Mouse (Mus musculus) embryonic facial prominence, embryonic 15.5 days (tissue): ENCODE measurements around the gene Clec11a. TPM values are rescaled to one million over a fixed set of nuclear protein-coding genes. Genes with fewer than 3 reads are reported as not detected.
A peak's percentile ranks its signal among the peaks of the same experiment; 100 is the strongest.
"Not testable (repeated sequence)": the region's sequence is repeated elsewhere in the genome, so short reads cannot be mapped to it uniquely, and the experiment has no call there.

Source experiments
- ATAC-seq: fragments of 200-750 bp; cut with Nextera tagmentation; 2 replicates; pipeline ENCODE4 v1.8.0; 2017; ENCODE audit warnings: low read depth, moderate TSS enrichment; ENCODE audit not compliant: insufficient number of reproducible peaks, low FRiP score, low TSS enrichment
- H3K27ac ChIP-seq: fragments of 300-500 bp; sonication (generic); replicated peaks from 2 replicates; pipeline ENCODE4 v1.5.1; 2015; ENCODE audit warnings: mild to moderate bottlenecking, inconsistent platforms
- H3K27me3 ChIP-seq: fragments of 300-500 bp; sonication (generic); 2 replicates; pipeline ENCODE4 v1.6.1; 2015; ENCODE audit warnings: inconsistent platforms
- H3K36me3 ChIP-seq: fragments of 300-500 bp; sonication (generic); 2 replicates; pipeline ENCODE4 v1.6.1; 2015; ENCODE audit warnings: mild to moderate bottlenecking, inconsistent platforms
- H3K4me1 ChIP-seq: fragments of 300-500 bp; sonication (generic); 2 replicates; pipeline ENCODE4 v1.6.1; 2015; ENCODE audit warnings: inconsistent platforms
- H3K4me2 ChIP-seq: fragments of 300-500 bp; sonication (generic); replicated peaks from 2 replicates; pipeline ENCODE4 v1.6.1; 2015; ENCODE audit warnings: mild to moderate bottlenecking, inconsistent platforms
- H3K4me3 ChIP-seq: fragments of 300-500 bp; sonication (generic); replicated peaks from 2 replicates; pipeline ENCODE4 v1.5.1; 2015; ENCODE audit warnings: mild to moderate bottlenecking, inconsistent platforms
- H3K9ac ChIP-seq: fragments of 300-500 bp; sonication (generic); 2 replicates; pipeline ENCODE4 v1.6.1; 2015; ENCODE audit warnings: inconsistent platforms
- H3K9me3 ChIP-seq: fragments of 300-500 bp; sonication (generic); replicated peaks from 2 replicates; pipeline ENCODE4 v1.6.1; 2016; ENCODE audit warnings: inconsistent platforms
- WGBS: fragments of 180-500 bp; shearing (Covaris S2); methylation state at CpG from one replicate; pipeline ENCODE4 v1.1.7; 2015; 5-methylcytosine and 5-hydroxymethylcytosine counted together
- polyA plus RNA-seq: library from polyadenylated mRNA; unstranded; fragments of >200 nt; fragmentation: Nextera tagmentation; extraction: Ambion mirVana; gene quantifications from 2 replicates; pipeline ENCODE4 v1.2.1, GENCODE M21; 2015

Clec11a gene
- polyA plus RNA-seq, 1 experiment from 2014 or later, result 28.1 TPM

- Histone ChIP-seq H3K27me3 (peaks cover 5% of the 10 kb centered on the region; the same call in 1 of the 2 replicates), H3K27ac (peak overlapping the region; percentile 93), H3K4me1 (peaks cover 40% of the 10 kb centered on the region), H3K9ac (peak overlapping the region; percentile 92), H3K4me2 (peak overlapping the region; percentile 78), H3K36me3 (no peaks in the 10 kb centered on the region), H3K9me3 (no peaks in the 10 kb centered on the region), H3K4me3 (peak overlapping the region; percentile 78)
- ATAC-seq, result peak; percentile 1; the same call in 1 of the 2 replicates
- WGBS, result 1% methylated on average over 25 of the region's 25 CpGs
Observed at GRCm38 (mm10) chr7:44304463-44304774, 2.3 kb downstream of the Clec11a start.

GRCm38 (mm10) chr7:44303346-44304340 lies 3.1 kb downstream of the Clec11a start:
- ATAC-seq, result no peak
- peak overlapping the region; percentile 78 for H3K4me2 ChIP-seq
- H3K27me3 ChIP-seq, result no peaks in the 10 kb centered on the region; the same call in 1 of the 2 replicates
- H3K9me3 ChIP-seq, result no peaks in the 10 kb centered on the region
- WGBS, result 85% methylated on average over 14 of the region's 14 CpGs
- H3K36me3 ChIP-seq, result no peaks in the 10 kb centered on the region
- H3K4me1 ChIP-seq, result peaks cover 38% of the 10 kb centered on the region
- H3K4me3 ChIP-seq, result peak overlapping the region; percentile 78
- H3K9ac ChIP-seq, result peak overlapping the region; percentile 92
- H3K27ac ChIP-seq, result peak overlapping the region; percentile 93

- H3K4me1 ChIP-seq, H3K4me2 ChIP-seq, H3K27ac ChIP-seq, H3K4me3 ChIP-seq, ATAC-seq, H3K36me3 ChIP-seq, H3K27me3 ChIP-seq, H3K9ac ChIP-seq, H3K9me3 ChIP-seq: not testable (repeated sequence)
- WGBS, result 65% methylated on average over 2 of the region's 2 CpGs
Observed at GRCm38 (mm10) chr7:44297501-44297900, 9.2 kb downstream of the Clec11a start.

- no peak overlapping the region for H3K9ac ChIP-seq
- no peak overlapping the region for H3K4me3 ChIP-seq
- WGBS, result 51% methylated on average over 4 of the region's 4 CpGs
- H3K36me3 ChIP-seq, result no peaks in the 10 kb centered on the region
- no peaks in the 10 kb centered on the region for H3K27me3 ChIP-seq
- no peaks in the 10 kb centered on the region for H3K4me1 ChIP-seq
- H3K9me3 ChIP-seq, result 0 out of 2 replicates have a peak, but pooled peaks cover 7% of the 10 kb centered on the region
- no peak overlapping the region for H3K4me2 ChIP-seq
- H3K27ac ChIP-seq, result no peak overlapping the region
- no peak for ATAC-seq
Observed at GRCm38 (mm10) chr7:44291418-44291817, 15.3 kb downstream of the Clec11a start.

- no peak overlapping the region for H3K27ac ChIP-seq
- no peaks in the 10 kb centered on the region for H3K36me3 ChIP-seq
- no peak overlapping the region for H3K4me3 ChIP-seq
- 71% methylated on average over 4 of the region's 4 CpGs for WGBS
- ATAC-seq, result no peak
- no peak overlapping the region for H3K4me2 ChIP-seq
- no peak overlapping the region for H3K9ac ChIP-seq
- 0 out of 2 replicates have a peak, but pooled peaks cover 7% of the 10 kb centered on the region for H3K9me3 ChIP-seq
- H3K27me3 ChIP-seq, result no peaks in the 10 kb centered on the region
- H3K4me1 ChIP-seq, result no peaks in the 10 kb centered on the region
Observed at GRCm38 (mm10) chr7:44290986-44291385, 15.7 kb downstream of the Clec11a start.

- Histone ChIP-seq H3K27ac (no peak overlapping the region), H3K9me3 (0 out of 2 replicates have a peak, but pooled peaks cover 4% of the 10 kb centered on the region), H3K4me1 (no peaks in the 10 kb centered on the region), H3K9ac (no peak overlapping the region), H3K27me3 (no peaks in the 10 kb centered on the region), H3K4me3 (no peak overlapping the region), H3K36me3 (no peaks in the 10 kb centered on the region), H3K4me2 (no peak overlapping the region)
- no peak for ATAC-seq
- 60% methylated on average over 7 of the region's 7 CpGs for WGBS
Observed at GRCm38 (mm10) chr7:44287760-44288159, 18.9 kb downstream of the Clec11a start.

GRCm38 (mm10) chr7:44281586-44281985 lies 25.1 kb downstream of the Clec11a start:
- WGBS, result 78% methylated on average over 7 of the region's 7 CpGs
- Histone ChIP-seq H3K27ac (no peak overlapping the region), H3K9ac (no peak overlapping the region), H3K4me2 (no peak overlapping the region), H3K4me3 (no peak overlapping the region), H3K4me1 (no peaks in the 10 kb centered on the region), H3K9me3 (0 out of 2 replicates have a peak, but pooled peaks cover under 1% of the 10 kb centered on the region), H3K27me3 (no peaks in the 10 kb centered on the region), H3K36me3 (no peaks in the 10 kb centered on the region)
- ATAC-seq, result no peak

- H3K4me1 ChIP-seq, result no peaks in the 10 kb centered on the region
- ATAC-seq, result no peak
- H3K9me3 ChIP-seq, result no peaks in the 10 kb centered on the region
- no peak overlapping the region for H3K27ac ChIP-seq
- no peak overlapping the region for H3K4me2 ChIP-seq
- no peaks in the 10 kb centered on the region for H3K27me3 ChIP-seq
- no peak overlapping the region for H3K4me3 ChIP-seq
- no peak overlapping the region for H3K9ac ChIP-seq
- no peaks in the 10 kb centered on the region for H3K36me3 ChIP-seq
- 69% methylated on average over 1 of the region's 1 CpGs for WGBS
Observed at GRCm38 (mm10) chr7:44280959-44281358, 25.7 kb downstream of the Clec11a start.

GRCm38 (mm10) chr7:44277250-44277622 lies 29.5 kb downstream of the Clec11a start:
- Histone ChIP-seq H3K4me3 (no peak overlapping the region), H3K4me1 (no peaks in the 10 kb centered on the region), H3K27me3 (peaks cover 11% of the 10 kb centered on the region; the same call in 1 of the 2 replicates), H3K9ac (no peak overlapping the region), H3K27ac (no peak overlapping the region), H3K36me3 (no peaks in the 10 kb centered on the region), H3K9me3 (no peaks in the 10 kb centered on the region), H3K4me2 (no peak overlapping the region)
- WGBS, result 39% methylated on average over 2 of the region's 2 CpGs
- no peak for ATAC-seq

- ATAC-seq, result no peak
- no peaks in the 10 kb centered on the region for H3K9me3 ChIP-seq
- H3K27me3 ChIP-seq, result peaks cover 11% of the 10 kb centered on the region; the same call in 1 of the 2 replicates
- H3K27ac ChIP-seq, result no peak overlapping the region
- no peaks in the 10 kb centered on the region for H3K4me1 ChIP-seq
- H3K9ac ChIP-seq, result no peak overlapping the region
- 61% methylated on average over 10 of the region's 10 CpGs for WGBS
- no peak overlapping the region for H3K4me3 ChIP-seq
- no peaks in the 10 kb centered on the region for H3K36me3 ChIP-seq
- H3K4me2 ChIP-seq, result no peak overlapping the region
Observed at GRCm38 (mm10) chr7:44276461-44277249, 30.0 kb downstream of the Clec11a start.

- Histone ChIP-seq H3K36me3 (no peaks in the 10 kb centered on the region), H3K9ac (no peak overlapping the region), H3K27ac (no peak overlapping the region), H3K9me3 (no peaks in the 10 kb centered on the region), H3K4me1 (no peaks in the 10 kb centered on the region), H3K27me3 (peaks cover 11% of the 10 kb centered on the region; the same call in 1 of the 2 replicates), H3K4me3 (no peak overlapping the region), H3K4me2 (no peak overlapping the region)
- WGBS, result 67% methylated on average over 3 of the region's 3 CpGs
- no peak for ATAC-seq
Observed at GRCm38 (mm10) chr7:44275546-44275945, 31.2 kb downstream of the Clec11a start.
